Mouse (Mus musculus): Measurements from ENCODE around the gene Vps37b. TPM values are rescaled to one million over a fixed set of nuclear protein-coding genes. Genes with fewer than 3 reads are reported as not detected.
A peak's percentile ranks its signal among the peaks of the same experiment; 100 is the strongest.

The Vps37b gene
- polyA plus RNA-seq, 1 experiment from 2014 or later, result 28.8 TPM

DNA sequence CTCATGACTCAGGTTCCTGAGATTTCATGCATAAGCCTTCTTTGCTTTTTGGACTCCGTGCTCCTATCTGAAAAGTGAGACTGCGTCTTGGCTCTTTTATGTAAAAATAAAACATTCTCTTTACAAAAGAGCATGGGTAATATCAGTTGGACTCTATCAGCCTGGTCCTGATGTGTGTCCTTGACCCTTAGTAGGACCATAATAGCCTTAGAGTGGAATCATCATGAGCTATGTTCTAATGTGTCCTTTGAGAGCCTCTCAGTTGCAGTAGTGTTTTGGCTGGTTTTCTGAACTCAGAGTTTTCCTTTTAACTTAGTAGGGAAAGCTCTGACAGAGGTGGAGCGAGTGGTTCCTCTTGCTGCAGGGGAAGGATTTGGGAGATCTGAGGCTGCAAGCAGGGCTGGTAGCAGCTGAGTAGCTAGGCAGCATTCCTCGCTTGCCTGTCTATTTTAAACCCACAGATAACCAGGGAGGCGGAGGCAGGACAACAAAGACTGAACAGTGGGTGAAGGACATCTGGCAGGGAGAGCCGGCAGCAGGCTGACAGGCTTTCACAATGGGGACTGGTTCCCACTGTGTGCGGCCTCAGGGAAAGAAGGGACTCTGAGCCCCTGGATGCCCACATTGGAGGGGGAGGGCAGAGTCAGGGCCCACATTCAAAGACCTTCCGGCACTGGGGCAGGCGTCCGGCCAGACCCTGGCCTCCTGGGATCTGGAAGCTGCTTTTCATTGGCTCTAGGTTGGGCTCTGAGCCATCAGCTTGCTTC, 11.3 kb upstream of the Vps37b start:
- H3K9ac ChIP-seq, result no peak overlapping the region
- peak; percentile 35 for ATAC-seq
- no peaks in the 10 kb centered on the region for H3K27me3 ChIP-seq (replicated peaks)
- H3K27ac ChIP-seq, result peak overlapping the region; percentile 65; the same call in 1 of the 2 replicates
- 55% methylated on average over 10 of the region's 10 CpGs for WGBS
- H3K9me3 ChIP-seq, result no peaks in the 10 kb centered on the region
- H3K4me3 ChIP-seq (replicated peaks), result no peak overlapping the region
- peaks cover 13% of the 10 kb centered on the region; the same call in 1 of the 2 replicates for H3K4me1 ChIP-seq (replicated peaks)
- no peaks in the 10 kb centered on the region for H3K36me3 ChIP-seq
- no peak overlapping the region for H3K4me2 ChIP-seq (replicated peaks)

DNA sequence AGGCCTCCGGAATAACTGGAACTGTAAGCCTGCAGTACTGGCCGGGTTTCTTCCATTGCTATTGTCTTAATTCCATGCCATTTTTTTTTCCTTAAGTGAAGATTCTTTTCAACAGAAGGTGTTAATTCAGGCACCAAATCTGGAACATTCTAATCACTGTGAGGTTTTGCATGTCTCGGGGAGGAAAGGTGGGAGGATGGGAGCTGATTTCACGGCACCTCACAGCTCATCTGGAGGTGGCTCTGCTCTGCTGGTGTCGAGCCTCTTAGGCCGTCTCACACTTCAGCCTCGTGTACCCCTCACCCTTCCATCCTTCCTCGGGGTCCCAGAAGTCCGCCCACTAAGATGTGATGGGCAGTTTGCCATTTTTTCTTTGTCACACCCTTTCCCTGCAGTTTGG, 9.0 kb upstream of the Vps37b start:
- ATAC-seq, result no peak
- WGBS, result 72% methylated on average over 9 of the region's 9 CpGs
- Histone ChIP-seq H3K27me3 (replicated peaks) (no peaks in the 10 kb centered on the region), H3K9ac (no peak overlapping the region), H3K4me3 (replicated peaks) (no peak overlapping the region), H3K4me1 (replicated peaks) (no peaks in the 10 kb centered on the region), H3K9me3 (no peaks in the 10 kb centered on the region), H3K27ac (no peak overlapping the region), H3K4me2 (replicated peaks) (no peak overlapping the region), H3K36me3 (no peaks in the 10 kb centered on the region)

DNA sequence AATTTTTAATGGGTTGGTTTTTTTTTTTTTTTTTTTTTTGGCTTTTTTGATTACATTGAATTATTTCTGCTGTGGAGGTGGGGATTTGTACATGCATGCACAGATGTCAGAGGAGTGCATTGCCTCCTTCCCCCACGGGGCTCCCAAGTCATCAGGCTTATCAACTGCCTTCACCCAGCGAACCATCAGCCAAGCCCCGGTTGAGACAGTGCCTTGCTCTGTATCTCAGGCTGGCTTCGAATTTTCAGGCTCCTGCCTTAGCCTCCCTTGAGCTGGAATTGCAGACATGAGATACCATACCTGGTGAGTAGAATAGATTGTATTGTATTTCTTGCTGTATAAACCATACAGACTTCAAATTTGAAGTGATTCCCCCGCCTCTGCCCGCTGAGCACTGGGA, 7.5 kb upstream of the Vps37b start:
- Histone ChIP-seq H3K4me1 (replicated peaks) (no peaks in the 10 kb centered on the region), H3K27ac (no peak overlapping the region), H3K4me3 (replicated peaks) (no peak overlapping the region), H3K36me3 (no peaks in the 10 kb centered on the region), H3K27me3 (replicated peaks) (no peaks in the 10 kb centered on the region), H3K9me3 (no peaks in the 10 kb centered on the region), H3K4me2 (replicated peaks) (no peak overlapping the region), H3K9ac (no peak overlapping the region)
- 87% methylated on average over 6 of the region's 6 CpGs for whole genome bisulfite sequencing
- ATAC-seq, result no peak

DNA sequence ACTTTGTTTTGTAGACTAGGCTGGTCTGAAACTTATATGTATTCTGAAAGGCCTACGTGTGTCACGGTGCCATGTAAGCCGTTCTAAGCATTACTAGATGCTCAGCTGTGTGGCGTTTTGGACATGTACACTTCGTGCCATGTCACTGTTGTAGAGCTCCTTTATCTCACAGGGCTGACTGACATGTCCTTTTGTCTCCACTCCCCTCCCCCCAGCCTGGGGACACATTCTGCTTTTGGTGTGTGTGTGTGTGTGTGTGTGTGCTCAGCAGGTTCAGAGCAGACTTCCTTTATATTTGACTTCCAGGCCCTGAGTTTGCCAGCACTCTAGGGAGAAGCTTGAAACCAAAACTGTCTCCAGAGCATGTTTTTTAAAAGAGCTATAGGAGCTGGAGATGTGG, 4.8 kb upstream of the Vps37b start:
- no peaks in the 10 kb centered on the region for H3K4me1 ChIP-seq (replicated peaks)
- no peaks in the 10 kb centered on the region for H3K36me3 ChIP-seq
- no peak overlapping the region for H3K4me3 ChIP-seq (replicated peaks)
- no peak overlapping the region for H3K27ac ChIP-seq
- no peaks in the 10 kb centered on the region for H3K9me3 ChIP-seq
- no peak overlapping the region for H3K9ac ChIP-seq
- ATAC-seq, result no peak
- no peak overlapping the region for H3K4me2 ChIP-seq (replicated peaks)
- no peaks in the 10 kb centered on the region for H3K27me3 ChIP-seq (replicated peaks)
- WGBS, result 78% methylated on average over 5 of the region's 5 CpGs

DNA sequence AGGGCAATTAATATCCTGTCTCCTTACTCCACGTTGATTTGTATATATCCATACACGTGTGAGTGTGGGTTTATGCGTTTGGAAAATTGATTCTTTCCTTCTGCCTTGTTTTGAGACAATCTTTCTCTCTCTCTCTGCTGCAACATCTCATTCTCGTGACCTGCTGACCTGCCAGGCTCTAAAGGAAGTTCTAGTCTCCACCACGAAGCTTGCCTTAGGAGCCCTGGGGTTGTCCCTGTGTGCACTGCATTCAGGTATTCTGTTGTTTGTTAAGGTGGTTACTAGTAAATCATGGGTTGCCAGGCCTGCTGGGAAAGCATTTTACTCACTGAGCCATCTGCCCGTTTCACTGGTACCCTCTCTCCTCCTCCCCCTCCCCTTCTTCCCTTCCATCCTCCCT, 4.3 kb upstream of the Vps37b start:
- Histone ChIP-seq H3K4me1 (replicated peaks) (no peaks in the 10 kb centered on the region; the same call in 1 of the 2 replicates), H3K27me3 (replicated peaks) (no peaks in the 10 kb centered on the region), H3K36me3 (no peaks in the 10 kb centered on the region), H3K9me3 (no peaks in the 10 kb centered on the region), H3K4me3 (replicated peaks) (no peak overlapping the region), H3K9ac (no peak overlapping the region), H3K27ac (no peak overlapping the region), H3K4me2 (replicated peaks) (no peak overlapping the region)
- WGBS, result 28% methylated on average over 6 of the region's 6 CpGs
- no peak for ATAC-seq

DNA sequence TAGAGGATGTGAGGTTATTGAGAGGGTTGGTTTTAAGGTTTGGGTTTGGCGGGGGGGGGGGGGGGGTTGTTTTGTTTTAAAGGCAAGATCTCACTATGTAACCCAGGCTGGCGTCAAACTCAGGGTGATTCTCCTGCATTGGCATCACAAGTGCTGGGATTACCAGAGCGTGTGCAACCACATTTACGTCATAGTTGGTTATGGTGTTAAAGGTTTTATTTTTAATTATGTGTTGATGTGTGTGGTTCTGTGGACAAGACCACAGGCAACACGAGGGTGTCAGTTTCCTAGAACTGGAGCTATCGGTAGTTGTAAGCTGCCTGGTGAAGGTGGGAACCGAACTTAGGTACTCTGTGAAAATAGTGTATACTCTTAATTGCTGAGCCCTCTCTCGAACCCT, 3.7 kb upstream of the Vps37b start:
- Histone ChIP-seq H3K27me3 (replicated peaks) (no peaks in the 10 kb centered on the region), H3K27ac (no peak overlapping the region), H3K4me3 (replicated peaks) (no peak overlapping the region), H3K36me3 (no peaks in the 10 kb centered on the region), H3K9ac (no peak overlapping the region), H3K4me2 (replicated peaks) (no peak overlapping the region), H3K4me1 (replicated peaks) (peaks cover 4% of the 10 kb centered on the region), H3K9me3 (no peaks in the 10 kb centered on the region)
- 75% methylated on average over 7 of the region's 8 CpGs for WGBS
- no peak for ATAC-seq

DNA sequence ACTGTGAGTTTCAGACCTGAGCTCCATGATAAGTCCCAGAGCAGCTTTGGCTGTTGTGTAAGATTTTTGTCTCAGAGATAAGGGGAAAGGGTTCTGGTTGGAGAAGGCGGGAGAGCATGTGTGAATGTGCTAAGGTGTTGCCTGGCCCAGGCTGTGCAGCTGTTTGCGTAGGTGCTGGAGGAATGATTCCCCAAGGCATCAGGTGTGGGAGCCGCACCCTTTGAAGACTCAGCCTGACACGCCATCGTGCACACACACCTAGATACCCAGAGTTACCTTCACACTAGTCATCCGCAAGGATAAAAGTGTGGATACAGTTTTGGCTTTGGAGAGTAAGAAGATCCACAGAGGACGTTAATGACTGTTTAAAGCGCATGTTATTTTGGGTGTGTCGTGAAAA, 3.3 kb upstream of the Vps37b start:
- Histone ChIP-seq H3K27ac (no peak overlapping the region), H3K36me3 (no peaks in the 10 kb centered on the region), H3K9me3 (no peaks in the 10 kb centered on the region), H3K27me3 (replicated peaks) (no peaks in the 10 kb centered on the region), H3K9ac (no peak overlapping the region), H3K4me2 (replicated peaks) (no peak overlapping the region), H3K4me3 (replicated peaks) (no peak overlapping the region), H3K4me1 (replicated peaks) (peaks cover 7% of the 10 kb centered on the region)
- WGBS, result 70% methylated on average over 9 of the region's 9 CpGs
- ATAC-seq, result no peak

DNA sequence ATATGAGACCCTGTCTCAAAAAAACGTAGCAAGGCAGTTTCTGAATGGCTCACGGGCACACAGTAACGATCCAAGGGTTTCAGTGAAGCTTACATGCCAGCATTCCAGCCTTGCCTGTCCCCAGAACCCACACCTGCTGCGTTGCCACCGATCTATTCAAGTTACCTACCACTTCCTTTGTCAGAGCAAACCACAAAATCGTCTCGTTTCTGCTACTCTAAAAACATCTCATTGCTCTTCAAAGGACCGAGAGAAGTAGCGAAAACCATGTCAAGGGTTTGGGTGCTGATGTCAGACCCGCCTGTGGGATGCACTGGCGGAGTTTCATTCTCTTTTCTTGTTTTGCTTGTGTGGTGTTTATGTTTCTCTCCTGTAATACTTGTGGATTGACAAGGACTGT, 2.4 kb upstream of the Vps37b start:
- Histone ChIP-seq H3K27ac (no peak overlapping the region), H3K4me2 (replicated peaks) (no peak overlapping the region), H3K4me3 (replicated peaks) (no peak overlapping the region), H3K9ac (no peak overlapping the region), H3K27me3 (replicated peaks) (no peaks in the 10 kb centered on the region), H3K9me3 (no peaks in the 10 kb centered on the region), H3K36me3 (no peaks in the 10 kb centered on the region), H3K4me1 (replicated peaks) (peaks cover 16% of the 10 kb centered on the region)
- ATAC-seq, result no peak
- 72% methylated on average over 11 of the region's 11 CpGs for WGBS

DNA sequence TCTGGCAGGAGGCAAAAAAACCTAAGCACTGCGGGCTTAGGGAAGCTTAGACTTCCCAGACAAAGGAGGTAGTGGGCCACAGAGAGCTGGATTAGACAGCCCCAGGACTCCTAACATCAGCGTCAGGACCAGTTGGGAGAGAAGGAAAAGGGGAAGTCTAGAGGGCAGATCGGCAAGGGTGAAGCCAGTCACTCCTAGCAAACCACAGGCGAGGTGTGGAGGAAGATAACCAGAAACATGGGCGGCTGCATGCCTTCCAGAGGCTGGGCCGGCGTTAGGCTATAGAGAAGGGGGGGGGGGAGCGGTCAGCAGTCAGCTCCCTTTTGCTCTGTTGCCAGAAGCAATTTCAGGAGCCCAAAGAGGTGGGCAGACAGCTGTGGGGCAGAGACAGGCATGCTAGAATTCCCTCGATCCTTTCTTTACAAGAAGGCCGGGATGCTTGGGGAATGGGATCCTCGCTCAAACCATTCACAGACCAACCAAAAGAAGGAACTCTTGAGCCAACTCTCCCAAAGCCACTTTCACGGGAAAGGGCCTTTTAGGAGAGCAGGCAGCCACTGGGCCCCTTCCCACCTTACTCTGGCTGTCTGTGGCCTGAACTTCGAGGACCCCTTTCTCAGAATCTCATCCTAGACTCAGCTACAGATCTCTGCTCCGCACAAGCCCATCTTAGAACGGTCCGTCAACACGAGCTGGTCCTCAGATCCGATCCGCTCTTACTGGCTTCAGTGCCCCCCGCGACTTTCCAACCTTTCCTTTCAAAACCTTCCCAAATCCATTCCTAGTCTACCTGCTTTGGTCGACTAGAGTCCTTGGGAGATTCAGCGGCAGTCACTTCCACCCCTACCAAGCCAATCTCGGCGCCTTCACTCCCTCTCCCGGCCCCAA, 758 bp downstream of the Vps37b start:
- 1% methylated on average over 26 of the region's 26 CpGs for WGBS
- Histone ChIP-seq H3K27me3 (replicated peaks) (no peaks in the 10 kb centered on the region), H3K4me2 (replicated peaks) (peak overlapping the region; percentile 78), H3K36me3 (no peaks in the 10 kb centered on the region), H3K4me1 (replicated peaks) (peaks cover 38% of the 10 kb centered on the region), H3K27ac (peak overlapping the region; percentile 89), H3K4me3 (replicated peaks) (peak overlapping the region; percentile 85), H3K9ac (peak overlapping the region; percentile 93), H3K9me3 (no peaks in the 10 kb centered on the region)
- peak; percentile 56 for ATAC-seq

DNA sequence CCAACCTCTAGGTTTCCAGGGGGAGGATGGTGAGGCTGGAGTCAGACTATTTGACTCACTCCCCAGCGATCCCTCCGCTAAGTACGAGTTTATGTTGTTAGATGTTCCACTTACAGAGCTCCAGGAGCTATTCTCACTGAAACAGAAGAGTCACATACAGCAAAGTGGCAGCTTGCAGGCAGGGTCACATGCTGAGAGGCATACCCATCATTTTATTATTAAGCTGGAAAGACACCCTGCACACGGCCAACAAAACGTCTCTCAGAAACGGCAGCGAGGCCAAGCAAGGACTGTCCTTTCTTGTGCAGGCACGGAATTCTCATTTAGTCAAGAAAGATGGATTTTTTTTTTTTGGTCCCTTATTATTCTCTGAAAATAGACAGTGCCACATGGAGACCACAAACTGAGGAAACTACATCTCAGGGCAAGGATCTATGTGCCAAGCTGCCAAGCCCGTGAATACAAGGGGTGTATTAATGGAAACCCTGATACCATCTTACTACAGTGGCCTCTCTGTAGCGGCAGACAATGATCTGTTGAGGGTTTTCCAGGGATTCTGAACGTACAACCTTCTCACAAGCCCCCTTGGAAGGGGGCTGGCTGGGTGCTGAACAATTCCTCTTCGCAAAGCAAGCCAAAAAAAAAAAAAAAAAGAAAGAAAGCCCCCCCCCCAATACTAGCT, 1.5 kb downstream of the Vps37b start:
- Histone ChIP-seq H3K4me1 (replicated peaks) (peaks cover 43% of the 10 kb centered on the region), H3K27ac (peak overlapping the region; percentile 89; the same call in 1 of the 2 replicates), H3K4me2 (replicated peaks) (peak overlapping the region; percentile 78), H3K36me3 (no peaks in the 10 kb centered on the region), H3K4me3 (replicated peaks) (peak overlapping the region; percentile 85), H3K27me3 (replicated peaks) (no peaks in the 10 kb centered on the region), H3K9me3 (no peaks in the 10 kb centered on the region), H3K9ac (peak overlapping the region; percentile 93)
- WGBS, result 52% methylated on average over 12 of the region's 12 CpGs
- ATAC-seq, result no peak

DNA sequence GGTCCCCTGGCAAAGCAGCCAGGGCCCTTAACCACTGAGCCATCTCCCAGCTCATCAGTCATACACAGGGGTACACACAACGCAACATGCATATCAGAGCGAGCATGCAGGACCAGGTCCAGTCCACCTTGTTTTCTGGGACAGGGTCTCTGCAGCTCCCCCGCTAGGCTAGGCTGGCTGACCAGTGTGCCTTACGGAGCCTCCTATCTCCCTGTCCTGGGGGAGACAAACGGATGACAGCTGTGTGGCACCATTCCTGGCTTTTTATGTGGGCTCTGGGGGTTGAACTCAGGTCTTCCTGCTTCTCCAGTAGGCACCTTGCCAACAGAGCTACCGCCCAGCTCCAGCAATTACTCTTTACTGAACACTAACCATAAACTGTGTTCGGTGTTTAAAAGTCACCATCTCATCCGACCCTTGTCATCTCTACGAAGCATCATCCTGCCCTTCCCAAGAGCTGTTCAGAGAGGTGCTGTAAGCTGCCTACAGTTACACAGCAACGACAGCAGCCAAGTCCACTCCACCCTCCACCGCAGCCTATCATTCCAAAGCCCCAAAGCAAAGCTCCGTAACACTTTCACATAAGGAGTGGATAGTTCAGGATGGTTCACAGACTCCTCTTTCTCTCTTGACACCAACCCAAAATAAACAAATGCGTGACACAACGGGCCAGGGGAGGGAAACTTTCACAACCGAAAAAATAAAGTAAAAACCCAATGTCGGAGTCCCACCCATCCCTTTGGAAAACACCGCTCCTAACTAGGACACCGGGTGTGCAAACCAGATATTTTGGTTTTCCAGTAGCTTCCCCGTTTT, 2.6 kb downstream of the Vps37b start:
- Histone ChIP-seq H3K4me2 (replicated peaks) (0 out of 2 replicates have a peak overlapping the region, but pooled peaks have one; percentile 78), H3K27me3 (replicated peaks) (no peaks in the 10 kb centered on the region), H3K4me3 (replicated peaks) (no peak overlapping the region), H3K9me3 (no peaks in the 10 kb centered on the region), H3K27ac (no peak overlapping the region), H3K36me3 (no peaks in the 10 kb centered on the region), H3K4me1 (replicated peaks) (peaks cover 46% of the 10 kb centered on the region), H3K9ac (peak overlapping the region; percentile 17; the same call in 1 of the 2 replicates)
- no peak for ATAC-seq
- WGBS, result 78% methylated on average over 19 of the region's 19 CpGs
